Mouse (Mus musculus) bone marrow, adult 2 months (tissue): ENCODE measurements at regions not wholly inside any gene's neighbourhood (a gene's known extent, or its start where the extent isn't known, plus 50 kb on each side); places are given as distances from the start of the nearest gene placed in this dataset.

Experiments used
- CTCF ChIP-seq: fragments of 200-500 bp; IDR thresholded peaks from 2 replicates; pipeline ENCODE4 v1.5.1; 2011; ENCODE audit warnings: low read length, control low read depth; ENCODE audit not compliant: control insufficient read depth, insufficient read depth
- POLR2A ChIP-seq: fragments of 200-500 bp; IDR thresholded peaks from 2 replicates; pipeline ENCODE4 v1.6.1; 2011; ENCODE audit warnings: low read depth, mild to moderate bottlenecking, control low read depth, low read length, borderline replicate concordance; ENCODE audit not compliant: control insufficient read depth

DNA sequence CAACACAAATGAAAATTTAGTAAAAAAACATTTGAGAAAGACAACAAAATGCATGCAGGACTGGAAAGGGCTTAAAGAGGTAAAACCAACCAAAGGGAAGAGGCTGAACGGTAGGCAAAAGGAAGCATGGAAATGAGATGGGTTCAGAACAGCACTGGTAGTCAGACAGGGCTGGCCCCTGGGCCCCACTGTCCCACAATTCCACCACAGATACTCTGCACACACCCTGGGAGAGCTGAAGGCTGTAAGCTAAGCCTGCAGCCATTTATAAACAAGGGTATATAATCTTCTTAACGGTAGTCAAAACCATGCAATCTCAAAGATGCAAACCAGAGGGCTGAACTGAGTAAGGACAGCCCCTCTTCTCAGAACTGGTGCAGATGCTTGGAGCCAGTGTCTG lies 124.0 kb upstream of the Try4 start:
- TF ChIP-seq POLR2A (no peak), CTCF (no peak)
